Mouse (Mus musculus): ENCODE results near the gene Vmn1r1. TPM values are rescaled to one million over a fixed set of nuclear protein-coding genes. Genes with fewer than 3 reads are reported as not detected.
"Not testable (repeated sequence)": the region's sequence is repeated elsewhere in the genome, so short reads cannot be mapped to it uniquely, and the experiment has no call there.

Vmn1r1 gene
- total RNA-seq (2017), result not detected in 2 replicates

- no peak for ATAC-seq (ENCODE audit: extremely low read depth, insufficient number of reproducible peaks, low FRiP score, poor library complexity, severe bottlenecking)
Observed at GRCm38 (mm10) chr1:182164386-182164785, at the start of gene Vmn1r1. Gene Vmn1r1, minus strand, starts transcription at chr1:182164486.

- ATAC-seq (ENCODE audit: extremely low read depth, insufficient number of reproducible peaks, low FRiP score, poor library complexity, severe bottlenecking), result no peak
Observed at GRCm38 (mm10) chr1:182210322-182210721, 46.0 kb upstream of the Vmn1r1 start.

DNA sequence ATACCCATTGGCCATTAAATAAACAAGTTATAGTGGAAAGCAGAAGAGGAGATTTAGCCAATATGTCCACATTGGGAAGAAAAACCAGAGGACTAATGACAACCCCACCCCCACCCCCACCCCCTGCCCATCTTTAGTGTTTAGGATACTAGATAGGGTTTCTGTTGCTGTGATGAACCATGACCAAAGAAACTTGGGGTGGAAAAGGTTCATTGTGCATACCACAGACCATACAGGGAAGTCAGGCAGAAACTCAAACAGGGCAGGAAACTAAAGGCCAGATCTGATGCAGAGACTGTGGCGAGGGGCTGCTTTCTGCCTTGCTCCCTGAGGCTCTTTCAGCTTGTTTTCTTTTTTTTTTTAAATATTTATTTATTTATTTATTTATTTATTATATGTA, 28.3 kb upstream of the Vmn1r1 start:
- no peak for ATAC-seq (ENCODE audit: extremely low read depth, insufficient number of reproducible peaks, low FRiP score, poor library complexity, severe bottlenecking)

- ATAC-seq (ENCODE audit: extremely low read depth, insufficient number of reproducible peaks, low FRiP score, poor library complexity, severe bottlenecking), result no peak
Observed at GRCm38 (mm10) chr1:182191816-182192545, 27.7 kb upstream of the Vmn1r1 start.

GRCm38 (mm10) chr1:182191181-182191580, 26.9 kb upstream of the Vmn1r1 start:
- no peak for ATAC-seq (ENCODE audit: extremely low read depth, insufficient number of reproducible peaks, low FRiP score, poor library complexity, severe bottlenecking)

- no peak for ATAC-seq (ENCODE audit: extremely low read depth, insufficient number of reproducible peaks, low FRiP score, poor library complexity, severe bottlenecking)
Observed at GRCm38 (mm10) chr1:182189669-182190440, 25.6 kb upstream of the Vmn1r1 start.

DNA sequence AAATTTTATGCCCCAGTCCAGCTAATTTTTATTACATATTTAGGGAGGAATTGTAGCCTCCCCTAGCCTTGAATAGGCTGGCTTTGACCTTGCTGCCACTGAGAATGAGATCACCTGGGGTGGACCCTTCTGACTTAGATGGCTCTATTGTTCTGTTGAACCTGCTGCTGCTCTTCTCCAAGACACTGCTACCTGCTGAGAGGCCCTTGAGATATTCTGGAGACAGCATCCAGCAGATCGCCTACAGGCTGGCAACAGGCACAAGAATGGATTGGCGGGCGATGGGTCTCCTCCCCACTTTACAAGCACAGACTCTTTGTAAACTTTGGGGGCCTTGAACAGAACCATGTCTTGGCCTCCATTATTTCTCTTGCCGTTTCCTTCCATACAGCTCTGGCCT, 18.2 kb upstream of the Vmn1r1 start:
- not testable (repeated sequence) for ATAC-seq (ENCODE audit: extremely low read depth, insufficient number of reproducible peaks, low FRiP score, poor library complexity, severe bottlenecking)

DNA sequence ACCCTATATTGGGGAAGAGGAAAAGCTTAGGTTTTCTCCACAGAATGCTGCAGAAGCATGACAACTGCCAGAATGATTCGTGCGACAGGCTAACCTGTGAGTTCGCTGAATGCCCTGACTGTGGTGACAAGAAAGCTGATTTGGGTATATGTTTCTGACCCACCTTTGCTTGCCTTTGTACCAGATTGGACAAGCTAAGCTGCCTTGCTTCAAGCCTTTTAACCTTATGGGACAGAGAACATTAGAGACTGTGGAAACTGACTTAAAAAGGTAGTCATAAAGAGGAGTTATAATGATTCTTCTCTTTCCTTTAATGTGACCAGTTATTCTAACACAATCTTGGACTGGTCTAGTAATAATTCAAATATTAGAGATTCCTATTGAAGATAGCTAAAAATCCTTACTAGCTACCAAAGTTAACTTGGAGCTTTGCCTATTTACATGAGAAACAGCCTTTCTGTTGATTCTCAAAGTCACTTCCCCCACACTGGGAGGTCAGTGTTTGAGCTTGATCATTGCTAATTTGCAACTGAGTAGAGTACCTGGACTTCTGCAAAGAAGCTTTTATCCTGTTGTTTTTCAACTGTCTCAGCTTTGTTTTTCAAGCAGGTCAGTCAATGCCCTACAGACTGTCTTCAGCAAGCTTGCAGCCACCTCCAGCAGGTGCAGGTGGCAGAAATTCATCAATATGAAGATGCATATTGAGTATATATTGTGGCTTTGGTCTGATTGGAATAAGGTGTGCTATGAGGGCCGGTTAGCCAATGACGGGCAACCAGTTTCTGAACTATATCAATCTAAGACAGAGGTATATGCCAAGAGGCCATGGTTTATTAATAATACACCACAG, 17.4 kb upstream of the Vmn1r1 start:
- ATAC-seq (ENCODE audit: extremely low read depth, insufficient number of reproducible peaks, low FRiP score, poor library complexity, severe bottlenecking), result no peak

- not testable (repeated sequence) for ATAC-seq (ENCODE audit: extremely low read depth, insufficient number of reproducible peaks, low FRiP score, poor library complexity, severe bottlenecking)
Observed at GRCm38 (mm10) chr1:182176985-182177384, 12.7 kb upstream of the Vmn1r1 start.

- ATAC-seq (ENCODE audit: extremely low read depth, insufficient number of reproducible peaks, low FRiP score, poor library complexity, severe bottlenecking), result not testable (repeated sequence)
Observed at GRCm38 (mm10) chr1:182170206-182170605, 5.9 kb upstream of the Vmn1r1 start.

- ATAC-seq (ENCODE audit: extremely low read depth, insufficient number of reproducible peaks, low FRiP score, poor library complexity, severe bottlenecking), result no peak
Observed at GRCm38 (mm10) chr1:182162951-182163350, 1.3 kb downstream of the Vmn1r1 start.

- no peak for ATAC-seq (ENCODE audit: extremely low read depth, insufficient number of reproducible peaks, low FRiP score, poor library complexity, severe bottlenecking)
Observed at GRCm38 (mm10) chr1:182159575-182159974, 4.7 kb downstream of the Vmn1r1 start.

DNA sequence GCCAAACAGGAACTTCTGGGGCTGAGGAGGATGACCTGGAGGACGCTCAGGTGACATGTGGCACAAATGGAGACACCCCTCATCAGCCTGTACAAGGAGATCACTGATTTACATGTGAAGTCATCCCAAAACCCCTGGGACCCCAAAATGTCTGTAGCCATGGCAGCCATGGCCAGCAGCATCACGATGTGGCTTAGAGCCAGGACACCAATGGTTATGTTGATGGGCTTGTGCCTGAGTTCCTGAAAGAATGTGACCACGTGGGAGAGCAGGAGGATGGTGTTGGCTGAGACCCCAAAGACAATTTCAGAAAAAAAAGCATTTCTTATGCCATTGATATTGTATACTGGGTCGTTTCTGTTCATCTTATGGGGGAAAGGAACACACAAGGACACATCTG, 6.6 kb downstream of the Vmn1r1 start:
- no peak for ATAC-seq (ENCODE audit: extremely low read depth, insufficient number of reproducible peaks, low FRiP score, poor library complexity, severe bottlenecking)

GRCm38 (mm10) chr1:182149966-182150365, 14.3 kb downstream of the Vmn1r1 start:
- peak; percentile 63; the same call in 1 of the 2 replicates for ATAC-seq (ENCODE audit: extremely low read depth, insufficient number of reproducible peaks, low FRiP score, poor library complexity, severe bottlenecking)

DNA sequence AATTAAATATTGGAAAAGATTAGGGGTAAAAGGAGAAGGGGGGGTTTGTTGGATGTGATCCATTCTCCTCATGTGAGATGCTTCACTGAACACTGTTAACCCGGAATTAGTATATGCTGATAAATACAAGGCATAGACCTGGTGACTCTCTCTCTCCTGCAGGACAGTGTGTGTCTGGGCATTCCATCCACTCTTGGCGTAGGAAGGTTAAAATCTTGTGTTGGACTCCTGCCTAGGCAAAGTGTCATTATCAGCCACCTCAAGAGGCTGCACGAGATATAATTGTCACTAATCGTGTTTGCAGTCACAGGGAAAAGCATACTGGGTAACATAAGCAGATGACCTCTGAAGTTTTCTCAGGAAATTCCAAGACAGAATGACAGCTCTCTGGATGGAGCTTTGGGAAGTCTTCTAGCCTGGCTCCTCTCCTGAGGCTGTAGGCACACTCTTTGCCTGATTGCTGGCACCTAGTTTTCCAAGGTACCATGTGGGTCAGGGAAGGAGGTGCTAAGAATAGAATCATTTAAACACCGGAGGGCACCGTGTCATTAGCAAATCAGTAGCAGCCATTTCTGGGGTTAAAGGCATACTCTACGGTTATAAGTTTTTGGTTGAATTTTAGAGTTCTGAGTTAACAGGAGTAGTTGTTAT, 15.3 kb downstream of the Vmn1r1 start:
- ATAC-seq (ENCODE audit: extremely low read depth, insufficient number of reproducible peaks, low FRiP score, poor library complexity, severe bottlenecking), result no peak

DNA sequence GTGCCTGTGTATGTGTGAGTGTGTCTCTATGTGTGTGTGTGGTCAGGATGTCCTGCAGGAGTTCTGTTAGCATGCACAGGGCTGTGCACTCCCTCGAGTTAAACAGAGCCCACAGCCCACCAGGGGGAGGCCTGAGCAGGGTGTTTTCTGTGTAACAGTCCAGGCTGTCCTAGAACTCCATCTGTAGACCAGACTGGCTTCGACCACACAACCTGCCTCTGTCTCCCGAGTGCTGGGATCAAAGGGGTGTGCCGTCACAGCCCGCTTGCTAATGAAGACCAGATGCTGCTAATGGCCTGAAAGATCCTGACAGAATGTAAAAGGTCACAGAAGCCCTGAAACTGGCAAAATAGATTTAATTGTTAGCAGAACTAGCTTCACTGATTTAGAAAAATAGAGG, 18.7 kb downstream of the Vmn1r1 start:
- ATAC-seq (ENCODE audit: extremely low read depth, insufficient number of reproducible peaks, low FRiP score, poor library complexity, severe bottlenecking), result no peak

DNA sequence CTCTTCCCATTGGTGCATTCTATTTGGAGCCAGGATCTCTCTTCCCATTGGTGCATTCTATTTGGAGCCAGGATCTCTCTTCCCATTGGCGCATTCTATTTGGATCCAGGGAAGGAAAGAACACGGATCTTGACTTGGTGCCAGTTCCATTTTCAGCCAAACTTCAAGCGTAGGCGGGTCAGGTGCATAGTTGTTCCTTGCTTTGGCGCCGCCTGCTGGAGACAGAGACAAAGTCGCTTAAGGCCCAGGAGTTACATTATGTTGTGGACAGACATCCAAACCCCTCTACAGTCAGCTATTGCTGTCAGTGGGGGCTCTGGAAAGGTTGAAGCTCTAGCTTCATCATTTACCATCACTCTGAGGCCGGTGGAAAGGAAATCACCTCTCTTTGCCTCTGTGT, 21.0 kb downstream of the Vmn1r1 start:
- ATAC-seq (ENCODE audit: extremely low read depth, insufficient number of reproducible peaks, low FRiP score, poor library complexity, severe bottlenecking), result no peak

- no peak for ATAC-seq (ENCODE audit: extremely low read depth, insufficient number of reproducible peaks, low FRiP score, poor library complexity, severe bottlenecking)
Observed at GRCm38 (mm10) chr1:182142725-182143124, 21.6 kb downstream of the Vmn1r1 start.

GRCm38 (mm10) chr1:182140370-182140769, 23.9 kb downstream of the Vmn1r1 start:
- peak; percentile 77 for ATAC-seq (ENCODE audit: extremely low read depth, insufficient number of reproducible peaks, low FRiP score, poor library complexity, severe bottlenecking)

All from neutrophil, adult 5-6 weeks (primary cell).